Mouse (Mus musculus) cerebral cortex, adult 2 months (tissue): Measurements from ENCODE around the gene Immp2l.

Experiments used
- WGBS: fragments of 180-500 bp; shearing (Covaris S2); methylation state at CpG from one replicate; pipeline ENCODE4 v1.1.7; 2018; 5-methylcytosine and 5-hydroxymethylcytosine counted together

Gene Immp2l

GRCm38 (mm10) chr12:41317431-41317830 is 293.5 kb downstream of the Immp2l start:
- 94% methylated on average over 2 of the region's 2 CpGs for WGBS

GRCm38 (mm10) chr12:41322018-41322417 is 298.1 kb downstream of the Immp2l start:
- WGBS = 75% methylated on average over 1 of the region's 1 CpGs

GRCm38 (mm10) chr12:41324418-41324817 is 300.5 kb downstream of the Immp2l start:
- 81% methylated on average over 2 of the region's 2 CpGs for WGBS

DNA sequence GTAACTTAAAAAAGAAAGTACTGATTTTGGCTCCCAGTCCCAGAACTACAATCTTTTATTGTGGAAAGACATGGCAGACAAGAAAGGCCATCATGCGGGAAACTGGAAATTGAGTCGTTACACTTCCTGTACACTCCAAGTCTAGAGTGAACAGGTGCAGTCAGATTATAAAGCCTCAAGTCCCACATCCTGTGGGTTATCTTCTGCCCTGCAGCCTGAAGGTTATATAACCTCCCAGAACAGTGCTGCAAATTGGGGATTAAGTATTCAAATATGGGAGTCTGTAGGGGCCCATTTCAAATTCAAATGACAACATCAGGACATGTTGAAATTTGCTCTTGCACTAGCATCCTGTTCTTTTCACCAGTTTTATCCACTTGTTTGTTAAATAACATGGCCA is 301.9 kb downstream of the Immp2l start:
- 88% methylated on average over 2 of the region's 2 CpGs for WGBS

- 79% methylated on average over 7 of the region's 7 CpGs for WGBS
Observed at GRCm38 (mm10) chr12:41330988-41331671, 307.2 kb downstream of the Immp2l start.

DNA sequence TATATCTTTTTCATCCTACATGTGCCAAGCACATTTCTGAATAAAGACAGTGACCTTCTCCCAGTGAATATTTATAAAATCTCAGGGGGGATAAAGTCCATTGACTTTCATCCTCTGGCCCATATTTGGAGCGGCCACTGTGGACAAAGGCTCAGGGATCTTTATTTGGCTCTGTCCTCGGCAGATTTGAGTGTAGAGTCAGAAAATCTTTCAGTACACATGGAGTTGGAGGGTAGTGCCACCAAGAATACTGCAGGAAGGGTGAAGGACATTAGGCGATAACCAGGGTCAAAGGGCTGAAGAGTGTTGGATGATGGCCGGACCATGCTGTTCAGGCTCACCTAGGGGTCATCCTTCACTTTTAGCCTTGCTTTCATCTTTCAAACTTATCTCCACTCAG is 321.7 kb downstream of the Immp2l start:
- 94% methylated on average over 4 of the region's 4 CpGs for WGBS

- 96% methylated on average over 2 of the region's 2 CpGs for WGBS
Observed at GRCm38 (mm10) chr12:41347494-41347893, 323.6 kb downstream of the Immp2l start.

GRCm38 (mm10) chr12:41349386-41349785 is 325.5 kb downstream of the Immp2l start:
- WGBS = 71% methylated on average over 2 of the region's 2 CpGs

DNA sequence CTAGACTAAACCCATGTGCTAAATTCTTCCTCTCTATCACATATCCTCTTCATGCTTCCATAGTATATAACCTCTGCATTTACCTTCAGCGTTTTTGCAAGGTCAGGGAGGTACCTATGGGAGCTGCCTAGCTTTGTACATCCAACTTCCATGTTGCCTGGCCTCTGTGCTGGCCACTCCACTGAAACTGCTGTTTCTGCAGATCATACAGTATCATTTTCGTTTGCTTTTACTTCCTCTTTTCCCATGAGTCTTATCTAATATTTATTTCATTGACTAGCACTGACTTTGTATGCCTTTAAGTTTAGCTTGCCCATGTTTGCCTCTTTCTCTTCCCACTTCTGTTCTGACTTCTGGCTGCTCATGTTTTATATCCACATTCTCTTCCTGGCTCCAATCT is 325.9 kb downstream of the Immp2l start:
- 92% methylated on average over 2 of the region's 2 CpGs for WGBS

GRCm38 (mm10) chr12:41351275-41351674 is 327.4 kb downstream of the Immp2l start:
- 62% methylated on average over 2 of the region's 2 CpGs for WGBS

- 87% methylated on average over 1 of the region's 1 CpGs for WGBS
Observed at GRCm38 (mm10) chr12:41354857-41355256, 331.0 kb downstream of the Immp2l start.

- WGBS = 80% methylated on average over 3 of the region's 3 CpGs
Observed at GRCm38 (mm10) chr12:41356040-41356439, 332.1 kb downstream of the Immp2l start.

GRCm38 (mm10) chr12:41386685-41387084 is 362.8 kb downstream of the Immp2l start:
- 91% methylated on average over 1 of the region's 1 CpGs for WGBS

DNA sequence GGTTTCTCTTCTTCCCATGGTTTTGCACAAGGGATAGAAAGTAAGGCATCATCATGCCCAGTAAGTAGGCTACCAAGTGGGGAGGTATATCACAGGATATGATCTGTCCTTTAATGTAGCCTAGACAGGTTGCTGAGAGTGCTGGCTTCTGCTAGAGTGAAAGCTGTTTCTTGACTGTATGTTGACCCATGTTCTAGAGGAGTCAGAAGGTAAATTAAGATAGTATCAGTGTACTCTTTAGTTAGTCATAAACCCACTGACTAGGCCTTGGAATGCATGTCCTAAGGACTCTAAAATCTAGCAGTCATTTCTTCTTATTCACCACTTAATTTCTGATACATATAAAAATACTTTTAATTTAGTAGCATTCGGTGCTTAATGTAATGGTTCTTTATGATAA is 377.2 kb downstream of the Immp2l start:
- WGBS = 100% methylated on average over 1 of the region's 1 CpGs

DNA sequence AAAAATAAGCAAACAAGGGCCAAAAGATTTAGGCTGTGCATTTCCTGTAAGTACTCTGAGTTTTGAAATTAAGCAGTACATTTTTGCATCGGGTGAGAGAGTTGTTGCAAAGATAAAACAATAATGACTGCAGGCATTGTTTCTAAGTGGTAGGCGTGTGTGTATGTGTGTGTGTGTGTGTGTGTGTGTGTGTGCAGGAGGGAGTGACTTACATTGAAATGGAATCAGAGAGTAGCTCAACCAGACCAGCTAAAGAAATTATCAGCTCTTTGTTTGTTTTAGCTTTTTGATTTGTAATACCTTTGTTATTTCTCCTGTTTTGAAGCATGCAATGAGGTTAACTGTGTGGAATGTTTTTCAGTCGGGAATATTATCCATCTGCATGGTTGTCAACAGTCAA is 378.0 kb downstream of the Immp2l start:
- WGBS = 63% methylated on average over 3 of the region's 3 CpGs

DNA sequence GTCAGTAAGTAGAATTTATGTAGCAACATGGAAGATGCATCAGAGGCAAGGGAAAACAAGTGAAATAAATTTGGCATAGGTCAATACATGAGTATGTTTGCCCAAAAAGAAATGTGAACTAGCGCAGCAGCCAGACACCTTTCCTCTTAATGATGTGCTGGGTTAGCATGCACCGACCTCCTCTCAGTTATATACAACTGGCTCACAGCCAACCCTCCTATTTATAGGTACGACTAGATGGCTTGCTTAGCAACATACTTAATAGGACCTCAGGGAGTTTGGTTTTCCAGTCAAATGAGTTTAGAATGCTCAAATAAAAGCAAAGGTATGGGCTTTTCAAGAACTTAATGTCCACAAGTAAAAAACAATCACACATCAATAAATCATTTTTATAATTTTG is 385.5 kb downstream of the Immp2l start:
- WGBS = 46% methylated on average over 3 of the region's 3 CpGs

DNA sequence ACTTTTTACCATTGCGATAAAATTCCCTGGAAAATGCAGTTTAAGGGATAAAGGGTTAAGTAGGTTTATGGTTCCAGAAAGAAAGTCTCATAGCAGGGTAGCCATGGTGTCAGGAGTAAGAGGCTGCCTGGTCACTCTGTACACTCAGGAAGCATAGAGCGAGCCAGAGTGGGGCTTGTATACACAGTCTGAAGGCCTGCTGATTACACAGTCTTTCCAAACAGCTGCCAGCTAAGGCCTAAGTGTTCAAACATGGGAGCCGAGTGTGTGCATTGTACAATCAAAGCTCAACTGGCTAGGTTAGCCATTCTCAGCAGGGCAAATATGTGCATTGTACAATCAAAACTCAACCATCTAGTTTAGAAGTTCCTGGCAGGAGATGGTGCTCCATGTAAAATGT is 393.2 kb downstream of the Immp2l start:
- WGBS = 74% methylated on average over 3 of the region's 3 CpGs

- WGBS = 71% methylated on average over 4 of the region's 4 CpGs
Observed at GRCm38 (mm10) chr12:41417961-41418360, 394.1 kb downstream of the Immp2l start.

- 70% methylated on average over 9 of the region's 9 CpGs for WGBS
Observed at GRCm38 (mm10) chr12:41425101-41425679, 401.3 kb downstream of the Immp2l start.

DNA sequence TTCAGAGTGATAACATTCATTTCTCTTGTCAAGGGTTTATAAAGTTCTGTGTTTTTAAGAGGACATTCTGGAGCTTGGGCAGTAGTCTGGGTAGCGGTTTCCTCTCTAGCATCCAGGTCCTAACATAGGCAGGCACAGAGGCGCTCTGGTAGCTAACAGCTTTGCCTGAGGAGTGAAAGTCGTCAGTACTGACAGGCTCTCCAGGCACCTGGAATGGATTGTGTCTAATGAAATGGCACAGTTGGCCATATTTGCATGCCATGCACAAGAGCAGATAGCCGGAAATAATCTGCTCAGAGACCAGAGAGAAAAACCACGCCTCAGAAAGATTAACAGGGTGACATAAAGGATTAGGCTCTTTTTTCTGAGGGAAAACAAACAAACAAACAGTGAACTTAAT is 403.6 kb downstream of the Immp2l start:
- 87% methylated on average over 5 of the region's 5 CpGs for WGBS

GRCm38 (mm10) chr12:41436206-41436985 is 412.5 kb downstream of the Immp2l start:
- 82% methylated on average over 5 of the region's 5 CpGs for WGBS

DNA sequence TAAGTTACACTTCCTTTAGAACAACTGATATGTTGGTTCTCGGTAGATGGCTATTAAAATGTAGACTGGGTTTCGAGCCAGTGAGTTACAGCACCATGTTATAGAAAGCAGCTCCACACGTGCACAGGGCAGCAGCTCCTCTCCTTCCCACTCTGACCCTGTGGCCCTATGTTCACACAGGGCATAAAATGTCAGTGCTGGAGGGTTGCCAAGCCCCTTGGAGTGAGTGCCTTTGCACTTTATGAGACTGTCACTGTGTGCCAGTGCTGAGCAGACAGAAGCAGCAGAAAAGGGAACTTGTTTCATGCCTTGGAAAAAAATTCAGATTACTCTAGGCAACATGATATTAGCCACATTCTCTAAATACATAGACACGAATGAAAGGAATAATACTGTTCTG is 414.6 kb downstream of the Immp2l start:
- WGBS = 67% methylated on average over 4 of the region's 4 CpGs
